Comparison of ENCODE assay signal across 22 mouse cellular contexts in the genomic region with DNA sequence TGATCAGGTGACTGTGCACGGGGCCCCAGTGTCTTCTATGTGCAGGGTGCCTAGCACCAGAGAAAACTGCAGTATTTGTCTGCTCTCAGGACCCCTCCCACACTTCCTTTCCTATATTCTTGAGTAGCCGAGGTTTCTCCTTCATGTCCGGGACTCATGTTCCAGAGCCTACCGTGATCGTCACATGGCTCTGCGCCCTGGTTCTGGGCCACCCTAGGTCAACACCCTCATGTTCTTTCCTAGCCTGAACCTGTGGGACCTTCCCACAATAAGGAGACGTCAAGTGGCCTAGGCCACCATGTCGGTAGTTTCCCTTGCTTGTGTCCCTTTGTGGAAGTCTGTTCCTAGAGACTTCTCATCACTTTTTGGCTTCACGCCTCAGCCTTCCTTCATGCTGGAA.
DNase-seq lines count a peak whose midpoint lies in the region; ATAC-seq and TF ChIP-seq lines count a peak whose summit lies in the region.
"Had no signal": no experiment of that assay in that cellular context is flagged by ENCODE, and none has a peak within 500 bp of the region (broad histone marks: within the 10 kb centered on the region; RNA-seq: fewer than 3 reads in every experiment).

No protein-coding gene starts in this region.

- intact Hi-C loops in heart, postnatal 25 days (cut with DNase I), result no loop called here

- TF ChIP-seq CTCF in kidney, postnatal 0 days (IDR thresholded peaks at IDR 0.05; ENCODE audit: low read depth), result no peak

- peak overlapping the region; percentile 31 for H3K4me2 ChIP-seq in kidney, postnatal 0 days (ENCODE audit: low read length)
- H3K4me2 ChIP-seq: forebrain, embryonic 13.5 days; hindbrain, embryonic 15.5 days; limb, embryonic 15.5 days; liver, embryonic 13.5 days had no signal

- 66% methylated on average over 9 of the region's 9 CpGs for WGBS in kidney, postnatal 0 days

- no peaks in the 10 kb centered on the region for H3K27me3 ChIP-seq in kidney, postnatal 0 days (ENCODE audit: insufficient read depth, low read length)
- H3K27me3 ChIP-seq: hindbrain, embryonic 15.5 days; liver, embryonic 13.5 days had no signal

- DNase-seq in heart, postnatal 4 days, result peak; percentile 3
- DNase-seq in heart, postnatal 25 days (ENCODE audit: low spot score), result no peak
- no peak for DNase-seq in kidney, postnatal 0 days (ENCODE audit: low spot score)
- no peak for DNase-seq in kidney, postnatal 10 days
- DNase-seq in testis, postnatal 10 days (ENCODE audit: low spot score), result peak; percentile 34
- no peak for DNase-seq in testis, postnatal 14 days (ENCODE audit: low spot score)
- no peak for DNase-seq in ES-E14 (ENCODE audit: low read depth, low spot score)
- DNase-seq: adrenal gland, adult 8-10 months; gastrocnemius, postnatal 10 days; layer of hippocampus, adult 9-11 months; liver, embryonic 13.5 days; midbrain, embryonic 14.5 days had no signal

- no peak overlapping the region for H3K4me3 ChIP-seq in kidney, postnatal 0 days (replicated peaks; ENCODE audit: low read depth, low read length)
- H3K4me3 ChIP-seq in ES-E14 (ENCODE audit: insufficient read depth in 1 of 2, low read depth in 1 of 2, low read length in 2 of 2, poor library complexity in 1 of 2, severe bottlenecking in 1 of 2), result peak overlapping the region; percentile 45 to 75; a peak in 2 of 4 replicates
- H3K4me3 ChIP-seq: forebrain, embryonic 13.5 days; heart, embryonic 15.5 days; hindbrain, embryonic 15.5 days; limb, embryonic 10.5 days; limb, embryonic 15.5 days; liver, embryonic 13.5 days; megakaryocyte, embryonic 14.5 days had no signal

- in situ Hi-C loops in ES-E14 (cut with MboI; ENCODE audit: low sequenced_read_pairs in 2 of 2, unreplicated experiment in 2 of 2), result no loop called here

- no peaks in the 10 kb centered on the region for H3K36me3 ChIP-seq in kidney, postnatal 0 days (ENCODE audit: insufficient read depth, low read length)
- H3K36me3 ChIP-seq in ES-E14 (ENCODE audit: control insufficient read depth, insufficient read depth, low read length, poor library complexity, severe bottlenecking), result no peaks in the 10 kb centered on the region
- H3K36me3 ChIP-seq: G1E; heart, embryonic 15.5 days; hindbrain, embryonic 15.5 days; limb, embryonic 10.5 days; limb, embryonic 15.5 days; liver, embryonic 13.5 days had no signal

- ATAC-seq in kidney, postnatal 0 days (replicated peaks; ENCODE audit: low FRiP score, low read depth), result no peak
- ATAC-seq: CD4-positive, CD25-positive, alpha-beta regulatory T cell, adult 4 months; forebrain, embryonic 13.5 days; inflammation-experienced regulatory T-cells, adult 6 months had no signal

- no peak overlapping the region for H3K27ac ChIP-seq in kidney, postnatal 0 days
- no peak overlapping the region for H3K27ac ChIP-seq in ES-E14 (ENCODE audit: insufficient read depth, low read depth, low read length, poor library complexity, severe bottlenecking)
- H3K27ac ChIP-seq: forebrain, embryonic 13.5 days; heart, embryonic 15.5 days; hindbrain, embryonic 15.5 days; limb, embryonic 10.5 days; limb, embryonic 15.5 days; liver, embryonic 13.5 days; stomach, postnatal 0 days had no signal

- H3K4me1 ChIP-seq in kidney, postnatal 0 days (replicated peaks; ENCODE audit: insufficient read depth, low read length), result no peaks in the 10 kb centered on the region
- H3K4me1 ChIP-seq in ES-E14 (ENCODE audit: control insufficient read depth in 2 of 2, insufficient read depth in 2 of 2, low read length in 2 of 2, poor library complexity in 1 of 2), result peaks cover 0 to 8% of the 10 kb centered on the region in 2 experiments; a peak in 1 of 4 replicates
- H3K4me1 ChIP-seq: heart, embryonic 15.5 days; liver, embryonic 13.5 days had no signal

- no peak overlapping the region for H3K9ac ChIP-seq in kidney, postnatal 0 days (ENCODE audit: low read depth, low read length)
- no peak overlapping the region for H3K9ac ChIP-seq in ES-E14 (ENCODE audit: insufficient read depth, low read depth, low read length, poor library complexity, severe bottlenecking)
- H3K9ac ChIP-seq: forebrain, embryonic 13.5 days; heart, embryonic 15.5 days; hindbrain, embryonic 15.5 days; limb, embryonic 15.5 days; liver, embryonic 13.5 days had no signal

- H3K9me3 ChIP-seq in kidney, postnatal 0 days (replicated peaks; ENCODE audit: low read length), result no peaks in the 10 kb centered on the region
- no peaks in the 10 kb centered on the region for H3K9me3 ChIP-seq in ES-E14 (ENCODE audit: control insufficient read depth, insufficient read depth, low read depth, low read length)
- H3K9me3 ChIP-seq: forebrain, embryonic 13.5 days; G1E; heart, embryonic 15.5 days; hindbrain, embryonic 15.5 days; limb, embryonic 10.5 days; limb, embryonic 15.5 days; liver, embryonic 13.5 days; megakaryocyte, embryonic 14.5 days had no signal

TF ChIP-seq in ES-E14, 5 proteins besides CTCF, POLR2A, EP300 and RAD21:
- TF ChIP-seq ZC3H11A (IDR thresholded peaks at IDR 0.05; ENCODE audit: borderline replicate concordance, low read depth, low read length) (no peak), MAFK (IDR thresholded peaks at IDR 0.05; ENCODE audit: insufficient read depth, low read depth, low read length) (no peak), HCFC1 (IDR thresholded peaks at IDR 0.05; ENCODE audit: borderline replicate concordance, insufficient read depth, low read length) (no peak), ZNF384 (IDR thresholded peaks at IDR 0.05; ENCODE audit: low read depth, low read length) (no peak), CHD2 (IDR thresholded peaks at IDR 0.05; ENCODE audit: low read depth, low read length) (no peak)

Comparison
In these comparisons a context has a peak if more than half of its experiments do, and no peak if none do; other contexts are left out.
1. DNase-seq: peak in heart, postnatal 4 days (single experiment) and testis, postnatal 10 days (single experiment); none in heart, postnatal 25 days (single experiment), kidney, postnatal 0 days (single experiment), kidney, postnatal 10 days (single experiment), testis, postnatal 14 days (single experiment) and ES-E14 (single experiment).